Mouse (Mus musculus) megakaryocyte-erythroid progenitor cell, adult 5-6 weeks (primary cell): ENCODE data around the gene Farp1. TPM values are rescaled to one million over a fixed set of nuclear protein-coding genes. Genes with fewer than 3 reads are reported as not detected.
"Not testable (repeated sequence)": the region's sequence is repeated elsewhere in the genome, so short reads cannot be mapped to it uniquely, and the experiment has no call there.

Source experiments
- ATAC-seq: replicated peaks from 2 replicates; pipeline ENCODE4 v1.8.0; 2016; ENCODE audit warnings: mild to moderate bottlenecking, inconsistent platforms; ENCODE audit not compliant: severe bottlenecking, poor library complexity, low FRiP score, low TSS enrichment
- total RNA-seq, 2 experiments: library from RNA; stranded (forward) in 1 of 2; stranded (reverse) in 1 of 2; fragments of 200-1000, 215-1000 nt in 1 of 2; fragments of >200 nt in 1 of 2; fragmentation: Nextera tagmentation in 1 of 2; gene quantifications; 2 replicates each; pipeline ENCODE4 v1.2.3; 2014 to 2017

The Farp1 gene
- total RNA-seq, 2 experiments from 2014 or later = not detected

DNA sequence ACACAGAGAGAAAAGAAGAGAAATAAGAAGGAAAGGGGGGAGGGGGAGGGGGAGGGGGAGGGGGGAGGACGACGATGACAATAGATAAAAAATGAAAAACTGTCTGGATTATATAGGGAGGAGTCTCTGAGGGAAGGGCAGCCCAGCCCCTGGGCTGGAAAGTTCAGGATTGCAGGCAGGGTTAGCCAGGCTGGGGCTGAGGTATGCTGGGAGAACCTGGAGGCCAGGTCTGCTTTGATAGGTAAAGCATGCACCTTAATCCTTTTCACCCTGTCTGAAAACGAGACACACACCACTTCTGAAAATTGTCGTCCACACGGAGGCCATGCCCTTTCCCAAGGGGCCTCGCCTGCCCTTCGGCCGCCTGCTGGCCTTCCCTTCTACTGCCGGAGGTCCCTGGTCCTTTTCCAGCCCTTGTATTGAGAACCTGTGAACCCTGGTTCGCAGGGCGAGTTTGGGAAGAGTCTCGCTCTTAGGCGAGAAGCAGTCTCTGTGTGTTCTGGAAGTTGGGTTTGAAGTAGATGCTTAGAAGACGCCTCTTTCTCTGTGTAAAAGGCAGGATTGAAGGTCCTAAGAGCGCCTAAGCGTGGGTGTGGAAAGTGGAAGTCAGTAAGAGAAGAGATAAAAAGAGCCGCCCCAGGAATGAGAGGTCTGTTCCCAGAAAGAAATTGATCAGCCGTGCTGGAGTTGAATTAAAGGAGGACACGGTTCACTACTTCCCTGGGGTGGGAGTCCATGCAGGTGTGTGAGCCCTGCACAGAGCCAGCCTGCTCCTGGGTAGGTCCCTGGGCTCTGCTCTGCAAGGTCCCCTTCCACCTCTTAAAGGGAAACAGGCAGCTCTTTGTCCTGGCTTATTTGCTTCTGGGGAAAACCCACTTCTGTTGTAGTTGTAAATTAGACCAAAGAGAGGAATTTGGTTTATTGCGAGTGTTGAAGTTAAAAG, 94.1 kb downstream of the Farp1 start:
- ATAC-seq = no peak

- not testable (repeated sequence) for ATAC-seq
Measured at GRCm38 (mm10) chr14:121130351-121130750, 95.4 kb downstream of the Farp1 start.

GRCm38 (mm10) chr14:121134414-121134813, 99.4 kb downstream of the Farp1 start:
- ATAC-seq = no peak

DNA sequence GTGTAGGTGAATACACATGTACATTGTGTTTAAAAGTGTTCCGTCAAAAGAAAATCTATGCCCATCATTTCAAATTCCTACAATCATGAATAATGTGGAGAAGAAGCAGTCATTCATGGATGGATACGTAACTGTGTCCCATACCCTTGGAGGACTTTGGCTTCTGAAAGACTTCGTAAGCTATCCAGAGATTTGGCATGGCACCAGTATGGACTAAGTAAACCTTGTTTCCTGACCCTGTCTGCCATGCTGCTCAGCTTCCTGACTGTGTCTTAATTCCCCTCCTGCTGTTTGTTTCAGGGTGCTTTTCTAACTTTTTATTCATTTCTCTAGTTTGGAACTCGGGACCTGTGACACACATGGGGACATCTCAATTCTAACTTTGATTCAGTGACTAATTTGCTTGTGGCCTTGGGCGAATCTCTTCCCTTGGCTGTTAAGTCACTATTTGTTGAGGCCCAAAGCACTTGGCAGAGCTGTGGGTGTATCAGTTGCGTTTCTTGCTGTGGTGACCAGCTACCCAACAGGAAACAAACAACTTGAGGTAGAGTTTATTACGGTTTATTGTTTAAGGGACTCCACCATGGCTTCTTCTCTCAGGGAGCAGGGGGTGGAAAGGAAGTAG, 108.9 kb downstream of the Farp1 start:
- no peak for ATAC-seq

DNA sequence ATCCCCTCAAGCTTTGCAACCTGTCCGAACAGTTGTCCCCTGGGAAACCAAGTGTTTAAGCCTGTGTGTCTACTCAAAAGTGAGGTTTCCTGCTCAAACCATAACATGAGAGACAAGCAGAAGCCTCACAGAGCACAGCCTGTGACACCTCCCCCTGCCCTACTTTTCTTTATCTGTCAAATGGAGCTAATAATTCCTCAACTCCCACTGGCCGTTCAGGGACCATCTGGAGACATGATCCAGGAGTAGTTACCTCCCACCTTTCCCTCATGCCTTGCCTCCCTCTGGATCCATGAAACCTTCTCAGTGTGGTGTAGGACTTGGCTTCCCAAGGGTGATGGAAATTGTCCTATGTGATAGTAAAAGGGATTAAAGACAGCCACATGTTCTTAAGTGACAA, 109.5 kb downstream of the Farp1 start:
- no peak for ATAC-seq

- ATAC-seq = no peak
Measured at GRCm38 (mm10) chr14:121145291-121145690, 110.3 kb downstream of the Farp1 start.

DNA sequence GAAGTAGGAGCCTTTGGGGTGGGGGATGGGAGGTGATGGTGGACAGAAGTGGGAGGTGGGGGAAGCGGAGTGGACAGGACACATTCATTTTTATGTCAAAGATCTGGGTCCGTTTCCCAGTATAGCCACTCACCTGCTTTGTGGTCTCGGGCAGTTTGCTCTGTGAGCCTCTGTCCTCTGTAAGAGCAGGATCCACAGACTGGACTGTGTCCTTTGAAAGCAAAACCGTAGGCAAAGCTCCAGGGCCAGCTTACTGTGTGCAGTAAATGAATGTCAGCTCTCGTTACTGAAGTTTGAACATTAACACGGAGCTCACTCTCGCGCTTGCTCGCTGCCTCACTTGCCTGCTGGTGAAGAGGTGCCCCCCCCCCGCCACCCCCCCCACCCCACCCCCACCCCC, 110.7 kb downstream of the Farp1 start:
- ATAC-seq = no peak

DNA sequence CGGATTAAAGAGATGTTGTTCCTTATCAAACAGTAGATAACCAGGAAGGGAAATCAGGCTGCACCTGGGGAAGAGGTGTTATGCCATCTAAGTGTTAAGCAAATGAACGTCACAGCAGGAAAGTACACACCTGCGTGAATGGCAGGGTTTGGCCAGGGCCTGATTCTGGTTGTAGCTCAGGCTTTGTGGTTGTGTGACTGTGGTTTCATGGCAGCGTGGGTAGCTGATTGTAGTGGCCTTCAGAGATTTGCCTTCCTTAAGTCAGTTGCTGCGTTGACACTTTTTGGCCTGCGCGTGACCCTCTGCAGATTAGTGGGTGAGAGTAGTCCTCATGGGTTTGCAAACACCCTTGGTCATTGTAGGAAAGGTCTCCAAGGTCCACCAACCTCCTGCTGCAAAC, 111.2 kb downstream of the Farp1 start:
- no peak for ATAC-seq

GRCm38 (mm10) chr14:121147026-121147425, 112.0 kb downstream of the Farp1 start:
- no peak for ATAC-seq

- ATAC-seq = no peak
Measured at GRCm38 (mm10) chr14:121148088-121148785, 113.2 kb downstream of the Farp1 start.

GRCm38 (mm10) chr14:121149984-121150383, 115.0 kb downstream of the Farp1 start:
- no peak for ATAC-seq

- no peak for ATAC-seq
Measured at GRCm38 (mm10) chr14:121151837-121152236, 116.8 kb downstream of the Farp1 start.

DNA sequence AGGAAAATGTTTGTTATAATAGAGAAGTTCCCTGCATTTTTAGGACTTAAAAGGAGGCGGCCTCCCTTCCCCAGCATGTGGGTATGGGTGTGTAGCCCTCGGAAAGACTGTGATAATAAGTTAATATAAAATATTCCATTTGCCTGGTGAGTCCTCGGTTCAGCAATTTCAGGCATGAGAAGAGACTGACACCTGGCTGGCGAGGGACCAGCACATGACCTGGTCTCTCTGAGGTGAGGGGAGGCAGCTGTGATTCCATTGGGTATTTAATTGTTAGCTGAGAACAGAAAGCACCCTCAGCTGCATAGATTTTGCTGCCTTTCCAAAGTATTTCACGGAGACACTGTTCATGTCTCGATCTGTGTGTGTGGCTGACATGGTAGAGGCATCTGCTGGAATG, 117.8 kb downstream of the Farp1 start:
- no peak for ATAC-seq

DNA sequence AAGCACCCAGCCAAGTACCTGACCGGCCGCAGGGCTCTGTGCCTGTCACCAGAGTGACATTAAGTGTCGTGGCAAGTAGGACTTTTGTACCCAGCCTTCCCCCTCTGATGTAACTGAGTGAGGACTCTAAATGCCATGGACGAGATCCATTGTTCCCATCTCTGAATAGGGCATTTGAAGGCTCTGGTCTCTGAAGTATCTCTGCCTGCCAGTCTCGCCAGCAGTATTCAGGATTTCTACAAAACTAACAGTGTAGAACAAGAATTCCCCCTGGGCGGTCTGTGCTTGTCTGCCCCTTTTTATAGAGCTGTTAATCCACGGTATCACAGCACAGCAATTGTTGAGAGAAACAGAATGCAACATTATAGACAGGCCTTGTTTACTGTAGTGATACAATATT, 118.3 kb downstream of the Farp1 start:
- no peak for ATAC-seq

DNA sequence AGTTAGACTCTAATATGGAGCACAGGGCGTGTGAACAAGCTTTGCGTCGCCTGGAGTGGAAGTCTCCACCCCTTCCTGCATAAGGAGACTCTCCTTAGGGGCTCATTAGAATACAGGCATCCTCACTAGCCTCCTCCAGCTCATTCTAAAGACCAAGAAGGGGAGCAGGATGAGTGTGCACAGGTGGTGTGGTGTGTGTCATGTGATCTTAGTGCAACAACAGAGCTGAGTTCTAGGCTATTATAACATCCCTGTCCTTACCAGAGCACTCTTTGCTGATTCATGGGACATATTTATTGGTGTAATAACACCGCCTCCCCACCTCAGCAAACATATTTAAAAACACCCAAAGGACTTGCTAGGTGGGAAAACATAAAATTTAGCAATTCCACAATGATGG, 120.2 kb downstream of the Farp1 start:
- ATAC-seq = no peak

- ATAC-seq = no peak
Measured at GRCm38 (mm10) chr14:121158616-121159015, 123.6 kb downstream of the Farp1 start.

- ATAC-seq = no peak
Measured at GRCm38 (mm10) chr14:121162822-121163221, 127.8 kb downstream of the Farp1 start.

DNA sequence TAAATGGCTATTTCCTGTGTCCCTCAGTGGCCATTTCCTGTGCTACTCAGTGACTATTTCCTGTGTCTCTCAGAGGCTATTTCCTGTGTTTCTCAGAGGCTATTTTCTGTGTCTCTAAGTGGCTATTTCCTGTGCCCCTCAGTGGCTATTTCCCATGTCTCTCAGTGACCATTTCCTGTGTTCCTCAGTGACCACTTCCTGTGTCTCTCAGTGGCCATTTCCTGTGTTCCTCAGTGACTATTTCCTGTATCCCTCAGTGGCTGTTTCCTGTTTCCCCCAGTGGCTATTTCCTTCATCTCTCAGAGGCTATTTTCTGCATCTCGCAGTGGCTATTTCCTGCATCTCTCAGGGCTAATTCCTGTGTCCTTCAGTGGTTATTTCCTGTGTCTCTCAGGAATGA, 129.9 kb downstream of the Farp1 start:
- ATAC-seq = no peak

DNA sequence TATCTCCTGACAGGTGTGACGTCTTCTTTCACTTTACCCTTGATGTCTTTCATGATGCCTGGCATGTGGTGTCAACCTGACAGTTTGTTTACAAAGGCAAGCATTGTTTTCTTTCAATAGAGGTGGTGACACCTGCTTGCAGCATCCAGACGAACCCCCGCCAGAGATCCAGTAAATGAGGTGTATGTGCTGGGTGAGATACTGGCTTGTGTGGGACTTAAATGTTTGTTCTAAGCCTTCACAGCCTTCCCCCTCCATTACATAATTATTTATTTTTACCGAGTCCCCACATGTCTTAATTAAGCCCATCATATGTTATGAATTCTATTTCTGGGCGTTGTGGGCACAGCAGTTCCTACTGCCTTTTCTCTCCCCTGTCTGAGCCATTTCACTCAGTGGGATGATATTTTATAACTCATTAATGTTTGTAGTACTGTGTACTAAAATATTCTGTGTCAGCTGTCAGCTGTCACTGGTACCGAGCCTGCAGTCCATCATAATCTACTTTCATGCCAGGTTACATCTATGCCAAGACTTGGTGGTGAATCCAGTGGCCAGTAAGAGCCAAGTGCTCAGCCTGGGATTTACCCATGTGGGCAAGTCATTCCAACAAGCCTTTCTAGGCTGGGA, 130.5 kb downstream of the Farp1 start:
- no peak for ATAC-seq

DNA sequence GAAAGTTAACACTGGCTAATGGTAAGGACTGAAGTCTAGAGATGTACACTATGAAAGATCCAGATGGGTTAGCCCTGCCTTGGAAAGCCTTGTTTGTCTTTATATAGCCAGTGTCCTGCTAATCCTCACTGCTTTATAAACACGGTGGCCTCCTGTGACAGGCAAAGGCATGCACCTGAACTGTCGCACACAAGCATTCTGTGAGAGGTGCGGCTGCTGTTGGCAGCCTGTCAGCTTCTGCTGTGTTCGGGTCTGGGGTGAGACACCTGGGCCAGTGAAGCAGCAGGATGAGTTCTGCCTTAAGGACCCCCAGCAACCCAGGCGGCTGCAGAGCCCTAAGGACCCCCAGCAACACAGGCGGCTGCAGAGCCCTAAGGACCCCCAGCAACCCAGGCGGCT, 131.0 kb downstream of the Farp1 start:
- ATAC-seq = no peak
